Mouse (Mus musculus): Measurements from ENCODE around the gene Rpl36.

Rpl36 gene

DNA sequence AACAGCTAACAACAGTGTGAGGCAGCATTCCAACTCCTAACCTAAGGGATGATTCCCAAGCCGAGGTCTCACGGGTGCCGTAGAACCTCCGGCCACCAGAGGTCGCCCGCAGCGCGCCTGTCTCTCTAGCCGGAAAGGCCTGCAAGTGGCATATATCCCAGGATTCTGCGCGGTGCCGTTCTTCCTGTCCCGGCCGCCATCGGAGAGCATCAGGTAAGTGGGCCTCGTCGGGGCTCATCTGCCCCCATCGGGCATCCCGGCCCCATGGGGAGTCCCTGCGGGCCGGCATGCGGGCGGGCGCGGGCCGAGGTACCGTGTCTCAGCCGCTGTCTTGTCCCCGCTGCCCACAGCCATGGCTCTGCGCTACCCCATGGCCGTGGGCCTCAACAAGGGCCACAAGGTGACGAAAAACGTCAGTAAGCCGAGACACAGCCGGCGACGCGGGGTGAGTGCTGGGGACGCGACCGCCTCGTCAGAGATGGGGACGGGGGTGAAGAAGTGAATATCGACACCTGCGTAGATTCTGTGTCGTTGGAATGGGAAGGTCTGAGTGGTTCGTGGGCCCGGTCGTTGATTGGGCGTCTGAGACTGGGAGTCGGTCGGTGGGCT is at the start of gene Rpl36:
TSS of gene Rpl36 (plus strand) at position 181 of the 609 bp plus-strand sequence.
- peak; percentile 92 for DNase-seq

DNA sequence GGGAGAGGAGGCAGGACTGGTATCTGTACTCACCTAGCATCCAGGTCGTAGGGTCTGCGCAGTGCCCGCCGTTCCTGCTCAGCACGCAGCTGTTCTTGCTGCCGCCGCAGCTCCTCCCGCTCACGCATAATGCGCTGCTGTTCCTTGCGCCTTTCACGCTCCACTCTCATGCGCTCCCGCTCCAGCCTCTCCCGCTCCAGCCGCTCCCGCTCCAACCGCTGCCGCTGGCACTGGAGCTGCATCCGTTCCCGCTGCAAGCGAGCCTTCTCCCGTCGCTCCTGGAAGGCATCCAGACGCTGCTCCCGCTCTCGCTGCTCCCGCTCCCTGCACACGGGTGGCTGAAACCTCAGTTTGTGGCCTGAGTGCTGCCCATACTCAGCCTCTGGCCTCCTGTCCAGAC is 46.9 kb upstream of the Rpl36 start:
- DNase-seq = no peak

DNA sequence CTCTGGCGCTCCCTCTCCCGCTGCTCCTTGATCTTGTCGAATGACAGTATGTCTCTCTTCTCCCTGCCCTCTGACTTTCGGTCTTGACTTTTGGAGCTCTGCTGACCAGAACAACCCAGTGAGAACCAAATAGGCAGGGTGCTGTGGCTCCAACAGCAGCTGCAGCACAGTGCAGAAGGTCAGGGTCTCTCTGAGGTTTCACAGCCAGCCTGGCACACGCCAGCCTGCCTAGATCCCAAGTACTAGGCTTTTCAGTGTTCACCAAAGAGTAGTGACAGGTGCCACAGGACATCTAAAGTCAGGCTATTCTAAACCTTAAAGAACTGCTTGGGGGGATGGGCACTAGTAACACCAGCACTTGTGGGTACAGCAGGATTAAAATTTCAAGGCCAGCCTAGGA is 46.3 kb upstream of the Rpl36 start:
- DNase-seq = no peak

DNA sequence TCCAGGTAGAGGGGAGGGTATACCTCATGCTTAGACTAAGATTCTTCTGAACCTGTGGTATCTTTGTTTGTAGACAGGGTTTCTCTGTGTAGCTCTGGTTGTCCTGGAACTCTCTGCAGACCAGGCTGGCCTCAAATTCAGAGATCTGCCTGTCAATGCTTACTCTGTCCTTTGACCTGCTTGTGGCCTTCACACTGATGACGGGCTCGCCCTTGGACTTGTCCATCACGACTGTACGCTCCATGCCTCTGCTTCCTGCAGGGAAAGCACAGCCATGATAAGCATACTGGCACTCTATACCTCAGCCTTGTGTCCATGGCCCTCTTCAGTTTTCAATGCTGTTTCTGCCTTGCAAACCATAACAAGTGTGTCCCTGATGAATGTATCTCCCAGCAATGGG is 45.8 kb upstream of the Rpl36 start:
- DNase-seq = no peak

DNA sequence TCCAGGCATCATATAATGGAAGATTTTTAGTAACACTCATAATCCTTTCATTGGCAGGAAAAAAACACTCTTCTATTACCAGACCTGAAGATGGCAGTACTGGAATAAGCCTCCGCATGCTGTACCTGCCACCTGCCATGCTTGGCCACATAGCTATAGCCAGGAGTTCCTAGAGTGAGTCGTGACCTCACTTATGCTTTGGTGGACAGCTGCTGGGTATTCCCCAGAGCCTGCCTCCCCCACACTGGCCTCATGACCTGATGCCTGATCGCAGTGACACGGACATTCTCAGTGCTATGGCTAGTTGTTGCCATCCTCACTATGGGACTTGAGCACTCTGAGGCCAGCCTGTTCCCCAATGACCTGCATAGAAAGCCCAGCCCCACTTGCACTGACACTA is 42.9 kb upstream of the Rpl36 start:
- DNase-seq = no peak

DNA sequence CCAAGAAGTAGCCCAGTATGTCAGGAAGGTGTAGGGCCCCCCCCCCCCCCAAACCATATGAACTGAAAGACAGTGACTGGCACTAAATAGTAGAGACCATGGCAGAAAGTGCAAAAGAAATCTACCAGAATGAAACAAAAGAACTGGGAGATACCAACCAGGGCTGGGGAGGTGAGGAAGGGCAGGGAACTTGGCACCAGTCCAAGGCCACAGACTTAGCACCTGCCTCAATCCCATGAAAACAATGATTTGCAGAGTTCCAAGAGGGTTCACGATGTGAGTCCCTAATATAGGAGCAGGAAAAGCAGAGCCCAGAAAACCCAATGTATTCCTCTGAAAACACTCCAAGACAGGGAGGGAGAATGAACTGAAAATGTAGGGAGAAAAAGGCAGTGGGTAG is 41.1 kb upstream of the Rpl36 start:
- DNase-seq = no peak

DNA sequence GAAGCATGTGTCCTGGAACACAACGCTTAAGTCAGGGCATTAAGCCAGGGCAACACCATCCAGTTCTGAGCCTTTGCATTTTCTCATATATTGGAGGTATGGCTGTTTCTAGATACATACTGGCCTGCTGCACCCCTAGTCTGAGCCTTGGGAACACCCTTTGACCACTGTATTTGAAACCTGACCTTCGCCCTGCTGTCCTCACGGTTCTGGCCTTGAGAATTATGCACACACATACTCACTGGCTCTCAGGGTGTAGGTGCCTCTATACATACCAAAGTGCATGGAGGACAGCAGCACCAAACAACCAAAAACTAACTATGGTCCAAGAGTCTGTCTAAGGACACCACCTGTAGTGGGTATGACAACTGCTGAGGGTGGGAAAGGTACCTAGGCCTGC is 40.3 kb upstream of the Rpl36 start:
- DNase-seq = no peak

DNA sequence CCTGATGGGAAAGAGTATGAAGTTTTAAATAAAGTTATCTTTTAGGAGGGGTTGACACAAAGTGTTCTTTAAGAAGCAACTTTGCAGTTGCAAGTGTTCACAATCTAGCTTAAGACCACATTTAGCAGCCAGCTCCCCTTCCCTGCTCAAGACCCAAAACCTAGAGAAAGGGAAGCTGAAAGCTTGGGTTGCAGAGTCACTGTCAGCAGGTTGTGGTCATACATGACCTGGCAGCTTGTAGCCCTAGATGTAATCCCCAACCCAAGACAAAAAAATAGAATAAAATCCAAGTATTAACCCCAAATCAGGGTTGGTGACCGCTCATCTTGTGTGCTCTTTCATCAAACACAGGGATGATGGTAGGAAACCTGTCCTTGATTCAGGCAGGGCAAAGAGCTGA is 30.1 kb upstream of the Rpl36 start:
- no peak for DNase-seq

DNA sequence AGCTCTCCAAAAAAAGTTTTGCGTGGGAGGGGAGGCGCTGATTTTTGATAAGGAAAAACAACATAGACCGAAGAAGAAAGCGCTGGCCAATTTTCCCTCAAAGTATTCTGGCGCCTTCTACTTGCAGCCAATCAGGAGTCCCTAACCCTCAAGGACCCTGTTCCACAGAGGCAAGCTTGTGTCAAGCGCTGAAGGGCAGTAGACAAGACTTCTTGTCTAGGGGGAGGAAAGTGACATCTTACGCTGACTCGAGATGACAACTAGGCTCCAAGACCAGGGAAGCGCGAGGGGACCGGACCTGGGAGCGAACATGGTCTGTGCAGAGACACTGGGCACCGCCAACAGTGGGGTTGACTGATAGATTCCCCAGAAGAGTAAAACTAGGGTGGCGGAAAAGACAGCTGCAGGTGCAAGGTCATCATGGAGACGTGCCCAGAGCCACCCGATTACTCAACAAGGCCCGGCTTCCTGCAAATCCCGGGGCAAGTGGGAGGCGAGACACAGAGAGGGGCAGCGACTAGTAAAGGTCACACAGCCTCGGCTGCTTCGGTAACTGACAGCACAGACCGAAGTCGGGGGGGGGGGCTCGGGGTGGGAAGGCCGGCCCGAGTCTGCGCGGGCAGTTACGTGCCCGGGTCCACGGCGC is 29.5 kb upstream of the Rpl36 start:
- no peak for DNase-seq

DNA sequence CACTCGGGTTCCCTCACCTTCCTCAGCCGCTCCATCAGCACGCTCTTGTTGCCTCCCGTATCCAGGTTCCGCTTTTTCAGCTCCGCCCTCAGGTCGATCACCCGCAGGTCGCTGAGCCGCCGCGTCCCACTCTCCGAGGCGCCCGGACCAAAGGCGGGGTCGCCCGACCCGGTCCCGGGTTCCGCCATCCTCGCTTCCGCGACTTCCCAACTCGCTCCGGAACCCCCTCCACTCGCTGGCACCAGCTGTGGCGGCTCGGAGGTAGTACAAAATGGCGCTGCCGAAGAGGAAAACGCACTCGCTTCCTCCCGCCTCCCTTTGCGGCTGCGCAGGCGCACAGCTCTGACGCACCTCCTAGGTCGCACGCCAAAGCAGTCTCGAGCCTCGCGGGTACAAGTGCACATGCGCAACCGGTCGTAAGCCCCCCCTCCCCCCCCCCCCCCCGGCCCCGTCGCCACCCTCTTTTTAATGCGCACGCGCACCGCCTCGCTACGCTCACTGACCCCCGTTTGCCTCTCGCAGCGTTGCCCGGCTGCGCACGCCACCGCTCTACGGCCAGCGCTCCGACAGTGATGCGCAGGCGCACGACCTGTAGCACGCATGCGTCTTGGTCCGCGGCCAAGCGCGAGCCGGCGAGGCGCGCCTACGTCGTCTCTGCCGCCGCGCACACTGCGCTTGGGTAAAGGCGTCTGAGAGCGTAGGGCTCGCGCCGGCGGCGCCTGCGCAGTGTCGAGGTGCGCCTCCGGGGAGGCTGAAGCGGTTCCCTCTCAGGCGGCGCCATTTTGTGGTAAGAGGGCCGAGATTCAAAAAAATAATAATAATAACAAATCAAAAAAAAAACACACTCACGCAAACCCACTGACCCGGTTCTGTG is 28.7 kb upstream of the Rpl36 start, which contains the start of the genes Safb2 and Safb:
TSS of gene Safb2 (minus strand) at position 329 of the 874 bp plus-strand sequence.
TSS of gene Safb (plus strand) at position 569 of the 874 bp plus-strand sequence.
- peak; percentile 99 for DNase-seq

DNA sequence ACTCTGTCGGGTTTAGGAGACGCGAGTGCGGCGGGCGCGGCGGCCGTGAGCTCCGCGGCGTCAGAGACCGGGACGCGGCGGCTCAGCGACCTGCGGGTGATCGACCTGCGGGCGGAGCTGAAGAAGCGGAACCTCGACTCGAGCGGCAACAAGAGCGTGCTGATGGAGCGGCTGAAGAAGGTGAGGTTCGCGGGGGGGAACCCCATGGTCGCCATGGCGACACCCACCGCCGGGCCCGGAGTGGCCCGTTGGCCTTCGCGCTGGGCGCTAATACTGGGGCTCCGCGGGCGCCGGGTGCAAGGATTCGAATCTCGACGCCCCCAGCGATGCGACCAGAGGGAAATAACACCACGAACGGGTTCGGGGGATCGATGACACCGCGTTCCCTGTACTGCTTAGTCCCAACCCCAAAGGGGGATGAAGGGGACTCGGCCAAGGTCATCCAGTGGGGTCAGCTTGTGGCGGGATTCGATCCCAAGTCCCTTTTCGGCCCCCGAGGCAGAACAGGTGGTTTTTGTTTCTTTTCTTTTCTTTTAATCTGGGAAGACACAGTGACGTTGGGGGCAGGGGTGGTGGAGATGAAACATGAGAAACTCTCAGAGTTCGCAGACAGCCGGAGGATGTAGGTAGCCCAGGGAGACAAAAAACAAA is 27.9 kb upstream of the Rpl36 start:
- no peak for DNase-seq

DNA sequence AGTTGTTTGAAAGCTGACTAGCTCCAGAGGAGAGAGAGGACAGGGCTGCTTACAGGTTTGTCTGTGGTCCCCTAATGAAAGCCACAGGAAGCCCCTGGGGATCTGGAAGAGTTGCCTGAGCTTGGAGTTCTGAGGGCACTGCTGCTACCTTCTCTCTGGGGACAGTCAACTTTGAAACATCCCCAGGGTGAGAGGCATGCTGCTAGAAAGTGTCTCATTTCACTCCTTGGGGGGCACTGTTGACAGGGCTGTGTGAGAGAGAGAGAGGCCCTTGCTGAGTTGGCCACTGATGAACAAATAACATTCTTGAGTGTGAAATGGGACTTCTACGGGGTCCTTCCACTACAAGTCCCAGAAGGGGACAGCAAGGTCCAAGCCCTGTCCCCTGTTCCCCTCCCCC is 25.4 kb upstream of the Rpl36 start:
- no peak for DNase-seq

DNA sequence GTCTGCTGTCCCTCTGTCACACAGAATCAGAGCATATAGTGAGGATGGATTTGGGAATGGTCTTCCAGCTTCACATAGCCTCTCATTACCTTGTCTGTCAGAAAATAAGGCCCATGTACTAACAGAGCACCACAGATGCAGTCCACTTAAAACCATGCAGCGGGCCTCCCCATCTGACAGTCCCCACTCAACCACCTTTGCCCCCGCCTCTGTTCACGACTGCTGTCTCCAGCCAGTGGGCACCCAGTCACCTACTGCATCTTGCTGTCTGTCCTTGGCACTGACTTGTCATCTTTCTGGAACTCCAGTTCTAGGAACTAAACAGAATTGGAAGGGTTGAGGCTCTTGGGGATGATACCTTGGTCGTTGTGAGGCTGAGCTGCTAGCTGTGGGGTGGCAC is 24.3 kb upstream of the Rpl36 start:
- no peak for DNase-seq

DNA sequence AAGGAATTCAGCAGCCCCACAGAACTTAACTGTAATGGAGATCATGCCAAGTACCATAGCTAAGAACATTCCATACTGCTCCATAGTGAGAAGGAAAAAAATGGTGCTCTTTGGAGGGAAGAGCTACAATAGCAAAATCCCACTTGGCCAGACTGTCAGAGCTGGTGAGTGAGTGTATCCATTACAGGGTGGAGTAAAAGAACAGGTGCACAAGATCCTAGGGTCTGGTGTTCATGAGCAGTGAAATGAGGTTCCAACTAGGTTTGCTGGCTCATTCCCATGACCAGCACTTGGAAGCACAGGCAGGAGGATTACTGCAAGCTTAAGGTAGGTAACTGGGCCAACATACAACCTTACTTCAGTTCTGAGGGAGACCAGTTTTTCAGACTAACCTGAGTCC is 20.7 kb upstream of the Rpl36 start:
- no peak for DNase-seq

DNA sequence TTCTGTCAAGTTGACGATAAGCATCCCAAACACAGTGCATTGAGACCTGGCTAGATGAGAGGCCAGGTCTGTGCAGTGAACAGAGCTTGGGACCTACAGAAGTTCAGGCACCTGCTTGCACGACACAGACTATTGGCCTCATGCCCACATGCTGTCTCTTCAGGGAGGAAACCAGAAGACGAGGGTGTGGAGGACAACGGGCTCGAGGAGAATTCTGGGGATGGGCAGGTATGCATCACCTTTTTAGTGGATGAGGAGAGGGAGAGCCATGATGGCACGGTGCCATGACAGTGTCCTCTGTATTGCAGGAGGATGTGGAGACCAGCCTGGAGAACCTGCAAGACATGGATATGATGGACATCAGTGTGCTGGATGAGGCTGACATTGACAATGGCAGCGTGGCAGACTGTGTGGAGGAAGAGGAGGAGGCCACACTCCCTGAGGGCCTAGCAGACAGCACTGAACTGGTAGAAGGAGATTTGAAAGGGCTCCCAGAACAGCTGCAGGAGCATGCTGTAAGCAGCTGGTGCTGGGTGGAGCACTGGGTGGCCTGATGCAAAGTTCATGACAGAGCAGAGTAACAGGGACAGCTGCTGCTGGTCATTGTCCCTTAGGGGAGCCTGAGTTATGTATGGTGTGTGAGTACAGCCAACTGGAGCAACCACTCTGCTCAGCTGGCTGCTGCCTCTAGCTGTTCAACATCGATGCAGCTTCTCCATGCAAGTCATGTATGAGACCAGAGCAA is 19.5 kb upstream of the Rpl36 start:
- DNase-seq = no peak

DNA sequence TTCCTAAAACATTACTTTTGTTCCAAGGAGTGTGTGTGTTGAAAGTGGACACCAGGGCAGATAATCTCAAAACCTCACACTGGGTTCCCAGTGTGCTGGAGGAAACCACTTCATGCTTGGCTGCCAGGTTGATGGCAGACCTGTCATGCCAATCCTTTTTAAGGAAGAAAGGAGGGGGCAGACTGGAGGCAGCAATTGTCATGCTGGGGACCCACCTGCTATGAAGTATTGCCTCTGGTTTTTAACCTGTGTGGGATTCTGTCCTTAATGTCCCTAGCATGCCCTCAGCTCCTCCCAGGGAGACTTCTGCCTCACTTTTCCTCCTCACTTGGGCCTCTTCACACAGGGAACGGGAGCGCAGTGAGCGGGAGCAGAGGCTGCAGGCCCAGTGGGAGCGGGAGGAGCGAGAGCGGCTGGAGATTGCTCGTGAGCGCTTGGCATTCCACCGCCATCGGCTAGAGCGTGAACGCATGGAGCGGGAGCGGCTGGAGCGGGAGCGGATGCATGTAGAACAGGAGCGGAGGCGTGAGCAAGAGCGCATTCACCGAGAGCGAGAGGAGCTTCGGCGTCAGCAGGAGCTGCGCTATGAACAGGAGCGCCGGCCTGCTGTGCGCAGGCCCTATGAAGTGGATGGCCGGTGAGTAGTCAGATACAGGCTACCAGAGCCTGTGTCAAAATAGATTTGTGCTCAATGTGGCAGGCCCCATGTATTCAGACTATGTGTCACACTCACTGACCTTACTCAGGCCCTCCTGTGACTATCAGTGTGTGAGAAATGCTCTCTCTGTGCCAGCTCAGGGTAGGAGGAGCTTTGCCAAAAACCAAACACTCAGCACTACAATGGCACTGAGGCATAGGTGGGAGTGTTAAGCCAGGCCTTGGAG is 9.8 kb upstream of the Rpl36 start:
- DNase-seq = no peak

DNA sequence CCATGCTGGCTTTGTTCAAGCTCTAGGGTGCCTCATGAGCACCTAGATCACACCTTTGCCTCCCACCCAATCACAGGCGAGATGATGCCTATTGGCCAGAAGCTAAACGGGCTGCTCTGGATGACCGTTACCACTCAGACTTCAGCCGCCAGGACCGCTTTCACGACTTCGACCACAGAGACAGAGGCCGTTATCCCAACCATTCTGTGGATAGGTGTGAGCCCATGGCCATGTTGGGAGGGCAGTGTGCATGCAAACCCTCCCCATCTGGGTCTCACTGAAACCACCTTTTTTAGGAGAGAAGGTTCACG is 9.2 kb upstream of the Rpl36 start:
- DNase-seq = no peak

DNA sequence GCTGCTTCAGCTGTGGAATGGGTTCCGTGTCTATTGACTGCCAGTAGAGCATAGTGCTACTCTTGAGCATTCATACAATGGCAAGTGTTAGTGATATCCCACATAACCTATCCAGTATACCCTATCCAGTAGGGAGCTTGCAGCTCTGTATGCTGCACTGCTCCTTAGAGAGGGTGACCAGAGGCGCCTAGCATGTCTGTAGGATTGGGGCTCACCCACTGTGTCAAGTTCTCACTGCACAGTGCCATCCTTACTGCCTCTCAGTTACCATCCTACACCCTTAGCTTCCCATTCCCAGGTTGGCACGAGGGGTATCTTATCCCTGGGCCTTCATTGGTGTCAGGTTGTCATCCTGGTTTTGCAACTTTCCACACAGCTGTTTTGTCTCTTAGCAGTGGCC is 8.8 kb upstream of the Rpl36 start:
- no peak for DNase-seq

DNA sequence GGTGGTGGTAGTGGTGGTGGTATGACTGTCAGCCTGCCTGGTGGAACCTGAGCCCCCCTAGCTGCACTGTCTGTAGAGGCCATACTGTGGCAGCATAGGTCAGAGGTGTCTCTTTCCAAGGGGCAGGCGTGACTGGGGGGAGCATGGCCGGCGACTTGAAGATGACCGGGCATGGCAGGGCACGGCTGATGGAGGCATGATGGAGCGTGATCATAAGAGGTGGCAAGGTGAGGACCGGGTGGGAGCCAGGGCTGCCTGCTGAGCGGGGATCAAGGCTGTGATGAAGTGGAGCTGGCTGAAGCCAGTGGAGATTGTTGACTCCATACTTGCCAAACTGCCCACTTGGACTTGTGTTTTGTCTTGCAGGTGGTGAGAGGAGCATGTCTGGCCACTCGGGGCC is 7.8 kb upstream of the Rpl36 start:
- DNase-seq = no peak

DNA sequence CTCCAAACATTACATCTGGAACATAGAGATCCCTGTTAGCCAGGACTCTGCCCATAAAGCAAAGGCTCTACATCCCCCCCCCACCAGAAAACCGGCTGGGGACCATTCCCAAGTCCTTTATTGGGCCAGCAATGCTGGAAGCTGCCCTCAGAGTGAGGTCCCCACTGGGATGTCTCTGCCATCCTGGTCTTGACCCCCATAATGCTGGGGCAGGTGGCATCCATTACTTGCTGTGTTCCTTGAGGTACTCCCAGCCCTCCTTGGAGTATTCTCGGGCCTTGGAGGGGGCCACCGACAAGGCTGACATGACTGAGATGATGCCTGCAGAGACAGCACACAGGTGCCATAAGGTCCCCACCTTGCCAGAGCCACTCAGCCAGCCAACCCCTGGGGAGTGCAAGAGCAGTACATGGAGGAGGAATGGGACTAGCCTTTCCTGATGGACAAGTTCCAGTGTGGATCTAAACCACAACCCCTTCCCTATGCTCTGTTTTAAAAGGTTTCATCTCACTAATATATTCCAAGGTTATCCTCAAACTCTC is 5.6 kb upstream of the Rpl36 start:
- DNase-seq = no peak

DNA sequence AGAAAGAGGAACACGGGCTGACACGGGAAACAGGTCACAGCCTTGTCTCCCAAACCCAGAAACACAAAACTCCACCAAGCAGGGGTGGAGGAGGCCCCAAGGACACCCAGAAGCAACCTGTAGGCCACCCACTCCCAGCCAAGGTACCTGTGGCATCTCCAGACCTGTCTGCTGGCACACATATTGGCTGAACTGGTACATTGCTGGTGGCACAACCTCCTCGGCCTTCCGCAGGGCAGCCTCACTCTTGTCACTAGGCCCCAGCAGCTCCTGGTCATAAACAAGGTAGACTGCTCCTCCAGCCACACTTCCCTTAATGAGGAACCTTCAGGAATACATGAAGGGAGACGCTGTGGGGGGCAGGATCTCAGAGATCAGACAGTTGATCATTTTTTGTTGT is 4.5 kb upstream of the Rpl36 start:
- no peak for DNase-seq

All from thymus, postnatal 25 days (tissue).